Mouse (Mus musculus) T-helper 2 cell (primary cell): ENCODE results near the gene Negr1.

Experiments
- in situ Hi-C: fragments of 300-600 bp; cut with MboI, MseI; formaldehyde crosslinking; loops from one replicate; pipeline ENCODE4 v1.15.1; 2025; ENCODE audit warnings: high pct_unique_total_duplicates

Gene Negr1

DNA sequence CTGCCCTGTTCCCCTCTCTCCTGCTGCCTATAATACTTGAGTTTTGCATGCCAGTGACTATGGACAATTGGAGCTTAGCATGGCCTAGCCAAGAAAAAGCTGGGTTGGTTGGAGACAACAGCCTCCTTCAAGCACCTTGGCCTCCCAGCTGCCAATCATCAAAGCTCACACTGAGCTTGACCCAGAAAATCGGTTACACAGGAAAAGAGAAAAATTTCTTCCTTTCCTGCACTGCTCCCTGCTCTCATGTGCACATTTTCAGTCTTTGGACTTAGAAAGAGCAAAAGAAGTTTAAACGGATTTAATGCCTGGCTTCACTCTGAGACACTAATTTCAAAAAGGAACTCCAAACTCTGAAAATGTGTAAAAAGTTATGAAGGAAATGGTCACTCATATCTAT lies 233.0 kb downstream of the Negr1 start:
- in situ Hi-C loops: no loop called here

DNA sequence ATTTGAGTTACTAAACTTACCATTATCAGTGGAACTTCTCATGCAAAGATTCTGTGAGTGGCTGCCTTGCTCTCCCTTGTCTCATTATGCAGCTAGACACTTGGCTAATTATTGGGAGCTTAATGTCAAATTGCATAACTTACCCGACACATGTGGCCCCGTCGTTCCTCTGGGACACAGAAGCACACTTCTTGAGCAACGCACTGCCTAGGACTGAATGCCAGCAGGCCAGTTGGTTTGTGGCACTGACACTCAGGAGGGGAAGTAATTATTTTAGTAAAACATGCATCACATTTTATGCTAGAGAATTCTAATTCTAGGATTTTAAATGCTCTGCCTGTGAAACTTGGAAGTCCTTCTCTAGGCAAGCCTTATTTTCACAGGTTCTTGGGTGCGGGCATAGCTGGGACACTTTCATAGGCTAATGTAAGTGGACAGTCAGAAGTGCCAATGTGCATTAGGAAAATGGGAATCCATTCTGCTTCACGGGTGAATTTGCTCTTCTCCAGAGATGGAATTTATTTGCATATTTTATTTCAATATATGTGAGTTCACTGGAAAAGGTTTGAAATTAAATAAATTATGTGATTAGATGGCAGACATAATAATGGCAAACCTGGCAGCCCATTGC lies 234.6 kb downstream of the Negr1 start:
- in situ Hi-C loops: no loop called here

DNA sequence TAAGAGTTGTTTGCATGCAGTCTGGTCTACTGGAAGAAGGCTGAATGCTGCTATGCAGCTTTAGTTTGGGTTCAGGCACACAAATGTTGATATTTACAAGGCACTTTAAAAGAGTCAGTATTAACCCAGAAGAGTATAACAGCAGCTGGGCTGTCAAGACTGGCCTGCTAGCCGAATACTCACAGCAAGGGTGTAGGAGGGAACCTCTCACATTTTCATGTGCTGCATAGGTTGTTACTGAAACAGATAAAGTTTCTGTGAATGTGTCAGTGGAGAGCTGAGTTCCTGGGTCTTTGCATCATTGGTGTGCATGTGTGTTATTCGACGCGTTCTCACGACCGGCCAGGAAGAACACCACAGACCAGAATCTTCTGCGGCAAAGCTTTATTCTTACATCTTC lies 237.6 kb downstream of the Negr1 start:
- in situ Hi-C loops: no loop called here

DNA sequence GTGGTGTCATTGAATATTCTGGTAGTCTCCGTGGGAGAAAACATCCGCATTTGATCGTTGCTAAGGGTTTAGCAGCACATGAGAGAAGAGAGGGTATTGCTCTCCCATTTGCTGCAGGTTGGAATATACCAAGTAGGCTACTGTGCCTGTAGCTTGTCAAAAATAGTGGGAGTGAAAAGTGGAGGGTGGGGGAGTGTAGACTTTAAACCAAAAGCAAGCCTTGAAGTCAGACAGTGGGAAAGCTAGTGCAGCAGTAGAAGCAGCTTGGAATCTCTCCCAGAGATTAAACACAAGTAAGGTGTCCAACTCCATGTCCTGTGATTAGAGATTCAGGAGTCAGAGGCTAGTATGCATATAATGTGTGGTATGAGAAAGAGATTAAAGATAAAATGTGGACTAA lies 248.2 kb downstream of the Negr1 start:
- in situ Hi-C loops: no loop called here

DNA sequence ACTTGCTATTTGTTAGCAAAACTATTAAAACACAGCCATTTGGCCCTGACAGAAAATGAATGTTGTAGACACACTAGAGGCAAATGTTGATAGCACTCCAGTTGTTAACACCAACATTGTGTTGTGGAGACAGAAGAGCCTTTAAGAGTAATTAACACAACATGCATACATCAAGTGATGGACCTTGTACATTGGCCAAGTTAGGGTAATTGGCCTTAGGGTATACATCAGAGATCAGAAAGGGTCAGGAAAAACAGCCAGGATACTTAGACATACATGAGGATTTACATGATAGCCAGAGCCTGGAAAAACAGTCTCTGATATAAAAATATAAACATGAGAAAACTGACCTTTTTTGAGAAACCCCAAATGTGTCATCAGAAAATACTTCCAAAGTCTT lies 255.3 kb downstream of the Negr1 start:
- in situ Hi-C loops: no loop called here

DNA sequence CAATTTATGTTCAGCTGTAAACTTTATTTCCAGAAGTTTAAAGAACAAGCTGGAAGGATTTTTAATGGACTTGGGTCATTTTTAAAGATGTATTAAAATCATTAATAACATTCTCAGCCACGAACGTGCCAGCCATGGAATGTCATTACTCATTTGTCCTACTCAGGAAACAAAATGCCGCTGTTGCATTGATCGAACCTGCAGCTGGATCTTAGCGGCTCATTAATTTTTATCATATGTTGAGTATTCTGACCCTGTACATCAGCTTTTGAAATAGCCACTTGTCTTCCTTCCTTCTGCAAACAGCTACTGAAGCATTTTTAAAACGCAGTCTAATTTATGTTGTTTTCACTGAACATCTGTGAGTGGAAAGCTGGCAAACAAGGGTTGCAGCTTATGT lies 255.9 kb downstream of the Negr1 start:
- in situ Hi-C loops: no loop called here

DNA sequence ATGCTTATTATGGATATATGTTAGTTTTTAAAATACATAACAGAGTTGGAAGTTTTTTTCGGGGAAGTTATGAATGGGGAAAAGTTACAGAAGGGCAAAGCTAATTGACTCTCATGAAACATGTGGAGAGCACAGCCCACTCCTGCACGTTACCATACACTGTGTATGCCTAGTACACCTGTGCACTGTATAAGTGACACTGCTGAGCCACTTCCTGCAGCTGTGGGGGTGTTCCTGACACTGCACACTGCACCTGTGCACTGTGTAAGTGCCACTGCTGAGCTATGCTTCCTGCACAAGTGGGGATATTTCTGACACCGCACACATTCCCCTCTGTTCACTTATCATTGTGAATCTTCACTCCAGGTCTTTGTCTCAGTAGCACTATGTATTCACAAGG lies 261.4 kb downstream of the Negr1 start:
- in situ Hi-C loops: no loop called here

DNA sequence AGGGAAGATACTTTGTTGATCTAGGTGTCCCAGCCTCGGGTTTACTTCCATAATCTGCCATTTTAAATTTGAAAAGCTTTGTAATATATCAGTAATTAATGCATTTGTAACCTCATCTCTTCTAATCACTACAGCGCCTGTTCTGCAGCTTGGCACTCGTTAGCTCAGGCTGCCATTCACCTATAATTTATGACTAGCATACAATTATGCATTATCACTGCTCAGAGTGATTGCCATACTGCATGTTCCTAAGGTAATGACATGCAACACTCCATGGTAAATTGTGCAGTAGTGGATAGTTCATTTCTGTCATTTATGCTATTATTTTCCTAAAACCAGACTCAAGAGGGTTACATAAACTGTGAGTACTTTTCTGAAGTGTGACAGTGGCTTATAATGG lies 272.3 kb downstream of the Negr1 start:
- in situ Hi-C loops: no loop called here

DNA sequence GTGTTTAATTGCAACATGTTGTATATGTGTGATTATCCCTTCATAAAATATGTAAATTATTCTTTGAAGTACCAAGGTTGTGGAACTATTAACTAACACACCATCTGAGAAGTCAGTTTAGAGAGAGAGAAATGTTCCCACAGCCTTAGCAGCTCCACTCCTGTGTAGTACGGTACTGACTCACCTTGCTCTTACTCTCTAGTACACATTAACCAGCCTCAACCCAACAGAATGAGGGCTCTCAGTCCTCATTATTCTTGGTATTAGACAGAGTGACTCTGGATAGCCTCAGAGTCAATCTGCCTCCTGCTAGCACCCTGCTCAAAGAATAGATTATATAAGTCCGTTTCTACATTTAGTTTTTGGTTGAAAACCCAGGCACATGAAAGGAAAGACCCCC lies 277.0 kb downstream of the Negr1 start:
- in situ Hi-C loops: no loop called here

DNA sequence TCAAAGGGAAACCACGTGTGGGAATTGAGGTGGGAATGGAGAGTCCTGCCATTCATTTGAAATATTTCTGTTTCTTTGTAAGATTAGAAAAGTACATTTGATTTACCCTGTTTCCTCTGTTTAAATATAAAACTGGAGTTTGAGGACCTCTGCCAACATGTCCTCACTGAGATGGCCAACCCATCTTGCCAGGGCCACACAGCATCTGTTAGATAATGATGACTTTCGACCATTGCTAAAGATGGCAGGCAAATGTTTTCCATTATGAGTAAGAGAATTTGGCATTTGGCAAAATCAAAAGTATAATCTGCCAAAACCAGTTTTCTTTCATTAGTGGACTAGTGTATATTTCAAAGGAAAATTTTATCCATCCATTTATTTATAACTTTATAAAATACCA lies 286.8 kb downstream of the Negr1 start:
- in situ Hi-C loops: no loop called here

DNA sequence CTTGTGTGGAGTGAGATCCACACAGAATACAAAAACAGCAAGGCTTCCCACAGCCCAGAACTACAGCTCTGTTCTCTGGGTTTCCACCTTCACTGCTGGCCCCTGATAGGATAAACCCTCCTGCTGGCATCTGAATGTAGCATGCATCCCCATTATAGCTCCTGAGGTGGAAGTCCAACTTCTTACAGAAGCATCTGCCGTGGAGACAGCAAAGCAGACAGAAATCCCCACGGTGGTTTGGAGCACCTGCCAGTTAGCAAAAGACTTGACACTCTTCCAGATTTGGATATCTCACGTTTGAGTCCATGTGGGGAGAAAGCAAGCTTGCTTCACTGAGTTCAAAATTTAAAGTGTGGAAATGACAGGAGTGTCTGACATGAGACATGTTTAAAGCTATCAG lies 290.3 kb downstream of the Negr1 start:
- in situ Hi-C loops: no loop called here

DNA sequence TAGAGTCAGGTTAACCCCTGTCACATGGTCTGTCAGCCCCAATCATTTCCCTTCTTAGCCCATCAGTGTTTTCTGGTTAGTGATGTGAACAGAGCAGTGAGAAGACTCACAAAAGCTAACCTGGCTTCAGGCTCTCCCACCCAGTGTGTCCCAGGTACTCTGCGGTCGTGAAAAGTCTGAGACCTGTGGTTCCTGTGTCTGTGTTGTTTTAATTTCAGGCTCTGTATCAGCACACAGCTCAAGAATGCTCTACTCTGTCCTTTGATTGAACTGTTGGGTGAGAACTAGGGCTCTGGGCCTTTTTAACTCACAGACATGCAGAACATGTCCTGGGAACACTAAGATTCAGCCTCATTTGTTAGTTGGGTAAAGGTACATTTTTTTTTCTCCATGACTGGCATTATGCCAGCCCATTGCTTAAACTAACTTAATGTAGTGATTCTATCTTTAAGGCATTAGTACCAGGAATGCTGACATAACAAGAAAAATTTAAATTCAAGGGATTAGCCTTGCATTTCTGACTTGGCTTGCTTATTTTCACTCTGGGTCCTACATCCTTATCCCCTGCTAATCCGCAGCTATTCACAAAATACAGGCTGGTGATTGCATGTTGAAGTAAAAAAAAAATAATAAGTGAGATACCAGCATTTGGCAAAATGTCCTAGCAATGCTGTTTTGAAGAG lies 308.8 kb downstream of the Negr1 start:
- in situ Hi-C loops: no loop called here

DNA sequence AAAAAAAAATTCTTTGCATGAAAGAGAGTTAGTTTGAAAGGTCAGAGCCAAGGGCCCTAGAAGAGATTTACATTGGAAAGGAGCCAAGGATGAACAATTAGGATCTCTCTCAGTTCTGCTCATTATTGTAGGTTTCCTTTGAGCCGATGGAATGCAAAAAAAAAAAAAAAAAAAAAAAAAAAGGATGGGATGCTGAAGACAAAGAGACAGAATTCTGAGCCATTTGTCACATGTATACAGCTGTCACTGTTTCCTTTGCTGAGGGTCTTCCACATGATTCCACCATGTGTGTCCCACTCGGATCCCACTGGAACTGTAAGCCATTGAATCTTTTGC lies 309.3 kb downstream of the Negr1 start:
- in situ Hi-C loops: no loop called here

DNA sequence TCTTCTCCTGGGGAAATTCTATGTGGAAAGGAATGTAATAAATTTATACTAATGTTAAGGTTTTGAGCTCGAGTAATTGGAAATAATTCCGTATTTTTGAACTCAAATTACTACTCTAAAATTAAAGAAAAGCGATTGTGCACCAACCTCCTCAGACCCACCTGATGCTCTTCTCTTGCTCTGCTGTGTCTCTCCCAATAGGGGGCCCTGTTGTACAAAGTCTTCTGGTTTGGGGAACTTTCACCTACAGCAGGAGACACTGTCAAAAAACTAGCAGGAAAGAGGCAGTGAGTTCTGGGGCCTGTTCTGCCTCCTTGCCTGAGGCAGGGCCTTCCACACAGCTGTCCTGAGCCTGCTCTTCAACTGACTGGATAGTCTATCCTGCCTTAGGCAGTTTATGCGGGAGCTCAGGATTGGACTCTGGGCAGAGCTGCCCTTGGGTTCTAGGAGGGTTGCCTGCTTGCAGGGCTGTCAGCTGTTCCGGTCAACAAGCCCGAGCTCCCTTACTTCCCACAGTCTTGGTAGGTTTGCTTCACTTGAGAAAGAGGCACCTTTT lies 310.1 kb downstream of the Negr1 start:
- in situ Hi-C loops: no loop called here

DNA sequence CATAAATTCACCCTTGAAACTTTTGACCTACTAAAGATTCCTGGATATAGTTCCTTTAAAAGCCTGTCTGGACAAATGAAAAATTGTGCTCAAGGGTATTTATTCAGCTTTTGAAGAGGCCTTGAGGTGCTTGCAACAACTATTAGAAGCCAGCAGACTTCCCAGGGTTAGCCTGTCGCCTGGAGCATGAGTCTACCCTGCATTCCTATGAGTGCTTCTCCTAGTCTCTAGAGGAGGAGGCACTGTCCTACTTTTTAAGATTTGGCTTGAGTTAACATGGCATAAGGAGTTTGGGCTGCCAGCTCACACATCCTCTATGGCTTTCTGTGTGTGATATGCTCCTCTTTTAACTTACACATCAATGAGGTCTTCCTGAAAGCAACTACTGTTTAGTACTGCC lies 315.0 kb downstream of the Negr1 start:
- in situ Hi-C loops: no loop called here

DNA sequence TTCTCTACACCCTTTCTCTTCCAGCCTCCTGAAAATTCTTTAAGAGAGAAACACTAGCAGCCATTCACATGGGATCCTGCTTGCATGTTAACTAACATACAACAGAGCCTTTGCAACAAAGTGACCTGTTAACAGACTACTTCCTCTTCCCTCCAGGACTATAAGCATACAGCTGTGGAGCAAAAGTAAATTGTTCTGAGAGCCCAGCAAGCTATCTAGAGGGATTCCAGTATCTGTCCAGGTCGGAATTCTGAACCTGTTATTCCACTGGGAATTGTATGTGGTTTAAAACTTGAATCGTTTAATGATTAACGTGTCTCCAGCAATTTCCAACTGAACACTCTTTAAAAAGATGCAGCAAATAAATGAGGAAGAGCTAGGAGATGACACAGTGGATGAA lies 320.5 kb downstream of the Negr1 start:
- in situ Hi-C loops: no loop called here

DNA sequence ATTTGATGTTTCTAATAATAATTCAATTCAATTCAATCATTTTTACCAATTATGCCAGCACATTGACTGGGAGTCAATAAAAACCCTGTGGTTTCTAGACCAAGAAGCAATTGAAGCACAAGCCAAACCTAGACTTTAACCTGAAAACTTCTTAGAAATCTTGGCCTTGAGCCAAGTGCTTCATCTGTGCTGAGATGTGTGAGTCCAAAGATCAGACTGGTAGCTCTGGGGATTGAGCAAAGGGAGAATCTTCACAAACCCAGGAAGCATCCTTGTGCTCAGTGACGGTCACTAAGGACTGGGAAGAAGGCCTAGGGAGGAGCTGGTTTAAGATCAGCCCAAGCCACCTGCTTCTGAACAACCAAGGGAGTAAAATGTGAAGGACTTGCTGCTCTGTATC lies 322.3 kb downstream of the Negr1 start:
- in situ Hi-C loops: no loop called here

DNA sequence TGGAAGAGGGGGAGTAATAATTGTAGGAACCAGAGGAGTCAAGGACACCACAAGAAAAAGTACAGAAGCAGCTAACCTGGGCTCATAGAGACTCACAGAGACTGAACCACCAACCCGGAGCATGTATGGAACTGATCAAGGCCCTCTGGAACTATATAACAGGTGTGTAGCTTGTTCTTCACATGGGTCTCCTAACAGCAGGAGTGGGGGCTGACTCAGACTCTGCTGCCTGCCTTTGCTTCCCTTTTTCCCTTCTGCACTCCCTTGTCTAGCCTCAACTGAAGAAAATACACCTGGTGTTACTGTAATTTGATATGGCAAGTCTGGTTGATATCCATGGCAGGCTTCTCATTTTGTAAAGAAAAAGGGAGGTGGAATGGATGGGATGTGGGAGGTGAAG lies 324.1 kb downstream of the Negr1 start:
- in situ Hi-C loops: no loop called here

DNA sequence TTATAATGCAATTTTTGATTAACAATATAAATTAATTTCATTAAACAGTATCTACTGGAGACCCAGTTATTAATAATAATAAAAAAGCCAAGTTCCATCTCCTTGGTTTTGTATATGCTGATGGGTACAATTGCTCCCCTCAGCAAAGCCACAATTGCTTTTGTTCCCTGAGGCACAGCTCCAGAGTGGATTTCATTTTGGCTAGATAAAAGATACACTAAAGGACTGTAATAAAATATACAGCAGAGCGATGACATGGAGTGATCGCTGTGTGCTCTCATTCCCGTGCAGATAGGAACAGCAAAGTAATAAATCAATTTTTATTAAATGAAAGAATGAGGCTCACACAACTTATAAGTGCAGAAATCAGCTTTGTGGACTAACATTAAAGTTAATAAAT lies 325.3 kb downstream of the Negr1 start:
- in situ Hi-C loops: no loop called here

DNA sequence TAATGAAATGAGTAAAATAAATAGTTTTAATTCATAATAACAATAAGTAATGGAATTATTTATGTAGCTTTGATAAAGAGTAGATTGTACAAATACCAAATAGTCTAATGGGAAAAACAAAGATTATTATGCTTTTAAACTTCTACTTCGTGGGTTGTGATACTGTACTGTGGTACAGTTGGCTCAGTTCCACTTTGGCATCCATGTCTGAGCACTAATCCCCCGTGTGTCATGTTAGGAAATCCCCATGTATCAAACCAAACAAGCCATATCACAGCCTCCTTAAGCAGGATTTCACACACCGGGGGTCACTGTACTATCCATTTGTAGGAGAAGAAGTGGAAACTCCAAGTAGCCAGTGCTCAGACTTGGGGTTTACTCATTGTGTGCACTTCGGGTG lies 329.4 kb downstream of the Negr1 start:
- in situ Hi-C loops: no loop called here

DNA sequence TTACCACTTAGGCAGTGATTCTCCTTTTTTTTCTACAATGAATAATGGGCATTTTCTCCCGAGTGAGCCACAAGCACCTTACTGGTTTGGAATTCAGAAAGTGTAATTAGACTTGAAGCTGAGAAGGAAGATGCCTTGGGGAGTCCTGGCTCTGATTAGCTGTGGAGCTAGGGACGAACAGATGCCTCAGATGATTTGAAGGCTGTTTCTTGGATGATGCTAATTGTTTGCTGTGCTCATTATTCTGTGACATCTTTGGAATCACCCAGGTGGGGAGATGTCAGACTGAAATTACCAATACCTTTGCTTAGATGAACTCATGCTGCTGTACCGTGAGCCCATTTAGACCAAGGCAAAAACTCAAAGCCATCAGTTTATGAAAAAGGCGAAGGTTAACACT lies 333.7 kb downstream of the Negr1 start:
- in situ Hi-C loops: no loop called here

DNA sequence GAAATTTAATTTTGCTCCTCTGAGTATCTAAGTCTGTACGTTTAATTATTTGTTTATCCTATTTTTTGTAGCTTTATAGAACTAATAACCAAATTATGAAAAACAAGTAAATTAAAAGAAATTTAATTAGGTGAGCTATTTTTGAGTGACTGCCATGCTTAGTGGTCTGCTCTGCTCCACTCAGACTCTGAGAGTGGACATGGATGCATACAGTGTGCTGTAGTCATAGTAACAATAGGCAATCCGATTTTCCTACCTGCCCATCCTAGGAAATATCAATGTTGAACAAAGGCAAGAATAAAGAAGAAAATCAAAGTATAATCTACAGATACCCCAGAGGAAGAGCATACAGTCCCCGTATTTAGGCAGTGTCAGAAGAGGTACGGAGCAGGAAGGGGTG lies 334.5 kb downstream of the Negr1 start:
- in situ Hi-C loops: no loop called here

DNA sequence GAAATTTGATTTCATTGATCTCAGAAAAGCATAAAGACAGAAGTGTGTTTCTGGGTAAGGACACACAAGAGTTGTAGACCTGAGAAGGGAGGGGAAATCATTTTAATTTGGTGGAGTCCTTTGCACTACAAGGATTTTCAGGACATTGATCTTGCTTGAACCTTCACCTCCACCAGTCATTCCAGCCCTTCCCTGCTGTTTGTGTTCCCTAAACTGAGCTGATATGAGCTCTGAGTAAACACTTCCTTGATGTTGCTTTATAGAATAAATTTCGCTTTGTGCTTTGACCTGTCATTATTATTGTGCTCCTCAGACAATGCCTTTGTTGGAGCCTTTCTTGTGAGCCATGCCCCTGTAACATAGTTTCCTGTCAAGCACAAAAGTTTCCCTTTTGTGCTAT lies 335.0 kb downstream of the Negr1 start:
- in situ Hi-C loops: no loop called here

DNA sequence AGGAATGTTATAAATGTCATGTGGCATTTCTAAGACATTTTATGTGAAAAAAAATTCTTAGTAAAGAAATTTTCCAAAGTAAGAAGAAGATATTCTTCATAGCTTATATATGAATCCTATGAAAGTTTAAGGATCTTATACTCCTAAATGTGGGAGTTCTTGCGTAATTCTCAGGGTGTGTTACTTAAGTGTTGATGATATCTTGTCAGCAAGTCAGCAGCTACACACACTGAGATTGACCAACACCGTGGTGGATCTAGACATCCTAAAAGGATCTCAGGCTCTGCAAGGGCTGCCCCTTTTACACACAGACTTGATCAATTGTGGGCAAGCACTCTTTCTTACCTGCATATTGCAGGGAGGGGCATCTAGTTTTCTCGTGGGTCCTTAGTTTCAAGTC lies 339.5 kb downstream of the Negr1 start:
- in situ Hi-C loops: no loop called here
